Mouse (Mus musculus) gastrocnemius, postnatal 14 days (tissue): ENCODE results near the gene Amotl2. TPM values are rescaled to one million over a fixed set of nuclear protein-coding genes. Genes with fewer than 3 reads are reported as not detected.
A peak's percentile ranks its signal among the peaks of the same experiment; 100 is the strongest.
"Not testable (repeated sequence)": the region's sequence is repeated elsewhere in the genome, so short reads cannot be mapped to it uniquely, and the experiment has no call there.

Experiments used
- DNase-seq: peaks from one replicate; pipeline ENCODE4 v3.0.0; 2021; ENCODE audit warnings: mixed read lengths
- intact Hi-C: fragments of 180-260 bp; cut with DNase I; formaldehyde crosslinking; loops from one replicate; pipeline ENCODE4 v1.15.1; 2025; ENCODE audit warnings: low total_unique reads
- total RNA-seq, 2 experiments: library from RNA; stranded (reverse); gene quantifications; 2 replicates each; pipeline ENCODE4 v1.2.3; 2021

Amotl2 gene
- total RNA-seq, 2 experiments from 2014 or later: 19.4 to 25.0 TPM

- DNase-seq: no peak
- intact Hi-C loops: no loop called here
These were observed 45.1 kb downstream of the Amotl2 start for GRCm38 (mm10) chr9:102761599-102761998.

- intact Hi-C loops: no loop called here
- DNase-seq: no peak
These were observed 46.4 kb downstream of the Amotl2 start for GRCm38 (mm10) chr9:102762836-102763235.

DNA sequence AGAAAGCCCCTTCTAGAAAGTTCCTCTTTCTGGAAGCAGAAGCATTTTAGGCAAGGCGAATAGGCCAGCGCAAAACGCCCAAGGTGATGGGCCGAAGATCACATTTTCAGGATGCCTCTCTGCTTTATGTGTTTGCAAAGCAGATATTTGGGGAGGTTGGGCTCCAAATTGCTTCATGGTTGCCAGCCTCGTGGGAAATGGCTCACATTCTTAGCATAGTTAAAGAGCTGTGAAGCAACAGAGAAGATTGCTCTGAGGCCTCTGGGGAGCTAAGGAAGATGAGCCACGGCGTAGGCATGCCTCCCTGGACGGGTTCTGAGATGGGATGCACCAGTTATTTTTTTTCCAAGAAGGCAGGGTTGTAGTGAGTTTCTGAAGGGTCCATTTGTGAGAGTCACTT, 47.0 kb downstream of the Amotl2 start:
- DNase-seq: no peak
- intact Hi-C loops: no loop called here

DNA sequence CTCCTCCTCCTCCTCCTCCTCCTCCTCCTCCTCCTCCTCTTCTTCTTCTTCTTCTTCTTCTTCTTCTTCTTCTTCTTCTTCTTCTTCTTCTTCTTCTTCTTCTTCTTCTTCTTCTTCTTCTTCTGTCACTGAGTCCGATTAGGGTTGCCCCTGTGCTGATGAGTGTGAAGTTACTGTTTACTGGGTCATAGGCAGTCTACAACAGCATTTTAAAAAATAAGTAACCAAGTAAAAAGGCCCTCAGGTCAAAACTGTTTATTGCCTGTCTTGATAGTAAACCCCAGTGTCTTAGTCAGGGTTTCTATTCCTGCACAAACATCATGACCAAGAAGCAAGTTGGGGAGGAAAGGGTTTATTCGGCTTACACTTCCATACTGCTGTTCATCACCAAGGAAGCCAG, 48.1 kb downstream of the Amotl2 start:
- intact Hi-C loops, DNase-seq: not testable (repeated sequence)

DNA sequence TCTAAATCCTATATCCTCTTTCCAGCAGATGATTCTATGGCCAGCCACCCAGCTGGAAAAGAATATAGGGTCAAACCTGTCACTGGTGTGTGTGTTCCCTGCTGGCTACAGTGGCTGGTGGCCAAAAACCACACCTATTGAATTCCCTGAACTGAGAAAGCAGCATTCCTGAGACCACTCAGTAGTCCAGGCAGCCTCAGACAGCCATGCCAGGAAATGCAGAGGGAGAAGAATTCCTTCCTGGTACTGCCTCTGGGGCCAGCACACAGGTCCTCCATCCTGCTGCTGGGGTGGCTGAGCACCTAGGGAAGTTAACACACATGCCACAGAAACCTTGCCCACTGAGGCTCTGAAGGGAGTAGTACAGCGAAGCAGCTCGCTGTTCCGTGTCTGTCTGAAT, 50.3 kb downstream of the Amotl2 start:
- no peak for DNase-seq
- intact Hi-C loops: no loop called here

DNA sequence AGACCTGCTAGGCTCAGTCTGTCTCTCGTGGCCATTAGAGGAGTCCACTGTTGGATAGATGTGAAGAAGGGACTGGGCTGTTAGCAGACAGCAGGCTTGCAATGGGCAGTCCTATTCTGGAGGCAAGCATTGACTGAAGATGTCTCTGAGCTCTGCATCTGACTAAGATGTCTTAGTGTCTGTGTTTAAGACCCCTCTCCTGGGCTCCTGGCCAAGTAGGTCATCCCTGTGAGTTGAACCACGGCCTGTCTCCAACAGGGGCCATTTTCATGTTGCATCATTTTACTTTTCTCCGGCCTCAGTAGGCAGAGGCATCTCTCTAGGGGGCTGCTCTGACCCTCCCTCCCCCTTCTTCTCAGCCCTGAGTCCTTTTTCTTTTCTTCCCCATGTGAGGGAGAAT, 52.8 kb downstream of the Amotl2 start:
- no peak for DNase-seq
- intact Hi-C loops: no loop called here

DNA sequence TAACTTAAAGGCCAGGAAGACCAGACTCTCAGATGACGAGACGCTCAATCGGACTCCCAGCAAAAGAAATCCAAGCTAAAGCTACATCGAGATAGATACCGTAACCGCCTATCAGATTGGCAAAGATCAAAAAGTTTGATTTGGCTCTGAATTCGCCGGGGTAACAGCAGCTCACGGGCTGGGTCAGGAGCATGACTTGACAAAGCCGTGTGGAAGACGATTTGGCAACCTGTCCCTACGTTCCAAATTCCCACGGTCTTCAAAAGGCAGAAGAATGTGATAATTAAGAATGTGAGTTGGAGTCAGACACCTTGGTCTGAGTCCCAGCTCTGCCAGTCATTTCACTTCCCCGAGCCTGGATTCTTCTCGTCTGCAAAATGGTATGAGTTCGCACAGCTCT, 53.7 kb downstream of the Amotl2 start:
- no peak for DNase-seq
- intact Hi-C loops: no loop called here

DNA sequence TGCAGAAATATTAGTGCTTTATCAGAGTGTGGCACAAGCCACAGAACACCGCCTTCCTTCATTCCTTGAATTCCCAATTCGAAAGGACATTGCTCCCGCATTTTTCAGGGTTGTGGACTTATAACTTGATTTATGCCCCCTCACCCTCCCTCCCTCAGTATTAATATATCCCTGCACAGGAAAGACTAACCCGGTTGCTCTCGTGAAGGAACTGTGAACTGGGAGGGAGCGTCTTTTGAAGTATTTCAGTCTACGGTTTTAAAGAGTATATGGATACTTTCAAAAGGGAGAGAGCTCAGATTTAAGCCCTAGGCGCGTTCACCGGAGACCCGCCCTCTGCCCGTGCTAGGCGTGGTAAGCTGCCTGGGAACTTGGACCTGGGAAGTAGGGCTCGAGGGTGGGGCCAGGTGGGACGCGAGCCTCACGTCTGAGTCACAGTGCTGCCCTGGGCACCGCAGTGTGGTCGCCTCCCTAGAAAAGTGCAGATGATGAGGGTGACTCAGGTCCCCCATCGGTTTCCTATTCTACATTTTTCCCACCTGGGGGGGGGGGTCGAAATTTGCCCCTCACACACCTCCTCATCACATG, 54.9 kb downstream of the Amotl2 start:
- DNase-seq: no peak
- intact Hi-C loops: no loop called here

- peak; percentile 51 for DNase-seq
- intact Hi-C loops: loop anchor here (5.0 kb wide), 1 partner anchor 36 kb away; no protein-coding TSS in a partner anchor
These were observed 61.4 kb downstream of the Amotl2 start for GRCm38 (mm10) chr9:102777631-102778591.

GRCm38 (mm10) chr9:102779493-102779892, 63.0 kb downstream of the Amotl2 start:
- intact Hi-C loops: loop anchor here (5.0 kb wide), 1 partner anchor 37 kb away; no protein-coding TSS in a partner anchor
- peak; percentile 98 for DNase-seq

Other genes with a start within 250 kb of the Amotl2 start
- 100 to 1,000 TPM; 124 to 167 TPM for gene Ky, start 210.9 kb upstream of the Amotl2 start, total RNA-seq
- 100 to 1,000 TPM; 223 to 226 TPM for gene Anapc13, start 90.4 kb upstream of the Amotl2 start, total RNA-seq
- 10 to 100 TPM; 24.1 to 24.4 TPM for gene Cep63, start 90.1 kb upstream of the Amotl2 start, total RNA-seq
- gene Ryk, start 118.2 kb downstream of the Amotl2 start, total RNA-seq: 10 to 100 TPM; 43.8 to 46.8 TPM